Mouse (Mus musculus): Measurements from ENCODE around the gene Urah. TPM values are rescaled to one million over a fixed set of nuclear protein-coding genes. Genes with fewer than 3 reads are reported as not detected.

The Urah gene
- total RNA-seq (2023), result not detected in 2 replicates

DNA sequence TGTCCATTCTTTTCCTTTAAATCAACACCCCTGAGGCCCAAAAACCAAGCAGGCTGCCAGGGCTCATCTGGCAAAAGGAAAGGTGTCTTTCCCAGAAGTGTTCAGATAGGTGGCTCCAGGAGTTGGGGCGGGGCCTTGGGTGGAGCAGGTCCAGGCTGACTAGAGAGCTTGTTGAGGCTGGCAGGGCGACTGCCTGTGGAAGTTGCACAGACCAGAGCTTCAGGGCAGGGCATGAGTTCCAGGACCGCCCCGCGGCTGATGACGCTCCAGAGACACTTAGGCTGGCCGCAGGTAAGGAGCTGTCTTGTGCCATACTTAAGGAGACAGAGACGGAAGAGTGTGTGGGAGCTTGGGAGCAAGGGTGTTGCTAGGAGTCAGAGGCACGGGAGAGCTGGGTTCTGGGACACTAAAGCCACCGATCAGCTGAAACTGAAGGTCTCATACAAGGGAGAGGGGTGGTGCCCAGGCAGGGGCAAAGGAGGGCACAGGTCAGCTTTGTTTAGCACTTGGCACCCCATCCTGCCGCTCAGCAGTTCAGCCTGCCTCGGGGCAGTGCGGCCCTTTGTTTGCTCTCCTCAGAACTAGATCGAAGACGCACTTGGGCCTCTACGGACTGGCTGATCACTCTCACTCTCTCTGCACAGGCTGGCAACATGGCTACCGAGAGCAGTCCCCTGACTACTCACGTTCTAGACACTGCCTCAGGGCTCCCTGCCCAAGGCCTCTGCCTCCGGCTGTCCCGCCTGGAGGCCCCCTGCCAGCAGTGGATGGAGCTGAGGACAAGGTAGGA, at the start of gene Urah:
Gene Urah (plus strand): TSS at position 51 of the 790 bp plus-strand sequence.

DNA sequence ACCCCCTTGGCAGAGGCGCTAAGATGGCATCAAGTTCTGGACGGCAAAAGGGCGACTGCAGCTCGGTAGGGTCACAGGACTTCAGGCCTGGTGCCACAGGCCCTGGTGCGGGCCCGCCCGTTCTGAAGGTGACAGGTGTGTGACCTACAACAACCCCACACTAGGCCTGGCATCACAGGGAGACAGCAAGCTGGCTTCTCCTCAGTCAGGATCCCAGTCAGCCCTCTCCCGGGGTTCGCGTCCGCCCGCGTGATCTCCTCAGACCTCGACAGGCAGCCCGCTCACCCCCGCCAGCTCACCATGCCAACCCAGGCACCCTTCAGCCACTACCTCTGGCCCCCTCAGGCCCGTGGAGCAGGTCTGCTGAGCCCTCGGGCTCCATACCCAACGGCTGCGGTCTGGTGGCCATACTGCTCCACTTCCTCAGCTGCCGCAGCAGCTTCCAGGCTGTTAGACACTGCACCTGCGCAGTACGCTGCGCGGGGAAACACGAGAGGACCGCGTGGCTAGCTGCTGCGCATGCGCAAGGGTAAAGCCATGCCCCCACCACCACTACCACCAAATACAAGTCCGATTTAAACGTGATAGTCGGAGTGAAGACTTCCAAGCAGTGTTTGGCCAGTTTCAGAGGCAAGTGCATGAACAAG, 47.3 kb upstream of the Urah start, which contains the start of gene Syce1:
Gene Syce1 (minus strand): TSS at position 447 of the 647 bp plus-strand sequence.

DNA sequence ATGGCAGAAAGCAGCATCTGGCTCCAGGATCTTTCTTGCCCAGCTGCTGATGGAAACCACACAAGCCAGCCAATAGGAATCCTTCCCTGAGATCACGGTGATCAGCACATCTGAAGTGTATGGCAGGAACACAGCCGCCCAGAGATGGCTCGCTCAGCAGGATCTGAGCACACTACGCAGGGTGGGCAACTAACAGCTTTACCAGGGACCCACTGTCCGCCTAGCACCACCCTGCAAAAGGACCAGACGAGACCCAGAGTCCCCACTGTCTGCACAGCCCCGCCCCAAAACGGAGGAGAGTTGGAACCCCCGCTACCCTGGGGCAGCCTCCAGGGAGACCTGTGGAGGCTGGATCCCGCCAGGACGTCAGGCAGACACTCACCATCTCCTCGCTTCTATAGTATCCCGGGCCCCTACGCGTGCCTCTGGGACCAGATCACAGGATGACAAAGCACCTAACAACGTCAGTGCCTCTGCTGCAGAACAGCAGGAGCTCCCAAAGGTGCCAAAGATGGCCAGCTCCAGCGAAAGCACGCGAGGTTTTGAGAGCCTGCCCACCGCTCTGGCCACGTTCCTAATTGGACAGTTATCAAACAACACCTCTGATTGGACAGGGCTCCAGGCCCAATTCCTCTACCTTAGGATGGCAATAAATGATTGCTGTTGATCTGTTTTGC, 13.0 kb upstream of the Urah start, which contains the start of gene Zfp941:
Gene Zfp941 (minus strand): TSS at position 526 of the 677 bp plus-strand sequence.

DNA sequence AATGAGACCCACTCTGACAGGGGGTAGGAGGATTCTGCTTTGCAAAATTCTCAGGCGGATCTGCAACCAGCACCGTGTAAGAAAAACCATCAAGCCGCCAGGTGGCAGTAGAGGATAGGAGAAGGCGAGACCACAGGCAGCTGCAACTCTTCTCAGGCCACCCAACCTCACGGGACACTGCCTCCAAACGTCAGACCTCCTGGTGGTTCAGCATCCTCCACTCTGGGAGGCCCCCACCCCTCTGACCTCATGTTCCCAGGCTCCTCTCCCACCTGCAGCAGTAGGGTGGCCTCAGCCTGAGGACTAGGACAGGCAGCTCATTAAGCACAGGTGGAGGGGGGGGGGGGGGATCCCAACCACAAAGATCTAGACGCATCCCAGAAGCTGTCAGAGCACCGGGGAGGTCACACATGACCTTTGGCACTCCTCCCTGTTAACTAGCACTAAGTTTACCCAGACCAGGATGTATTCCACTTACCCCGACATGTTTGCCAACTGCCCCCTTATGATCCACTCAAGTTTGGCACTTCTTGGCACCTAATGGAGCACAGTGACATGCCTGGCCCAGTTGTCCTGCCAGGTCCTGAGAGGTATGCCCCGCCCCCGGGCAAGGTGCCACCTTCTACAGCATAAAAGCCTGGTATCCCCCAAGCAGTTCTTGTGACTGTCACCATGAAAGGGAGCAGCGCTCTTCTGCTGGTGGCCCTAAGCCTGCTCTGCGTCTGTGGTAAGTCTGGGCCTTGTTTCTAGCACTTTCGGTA, 10.3 kb downstream of the Urah start, which contains the start of gene Scgb1c1:
Gene Scgb1c1 (plus strand): TSS at position 643 of the 761 bp plus-strand sequence.

DNA sequence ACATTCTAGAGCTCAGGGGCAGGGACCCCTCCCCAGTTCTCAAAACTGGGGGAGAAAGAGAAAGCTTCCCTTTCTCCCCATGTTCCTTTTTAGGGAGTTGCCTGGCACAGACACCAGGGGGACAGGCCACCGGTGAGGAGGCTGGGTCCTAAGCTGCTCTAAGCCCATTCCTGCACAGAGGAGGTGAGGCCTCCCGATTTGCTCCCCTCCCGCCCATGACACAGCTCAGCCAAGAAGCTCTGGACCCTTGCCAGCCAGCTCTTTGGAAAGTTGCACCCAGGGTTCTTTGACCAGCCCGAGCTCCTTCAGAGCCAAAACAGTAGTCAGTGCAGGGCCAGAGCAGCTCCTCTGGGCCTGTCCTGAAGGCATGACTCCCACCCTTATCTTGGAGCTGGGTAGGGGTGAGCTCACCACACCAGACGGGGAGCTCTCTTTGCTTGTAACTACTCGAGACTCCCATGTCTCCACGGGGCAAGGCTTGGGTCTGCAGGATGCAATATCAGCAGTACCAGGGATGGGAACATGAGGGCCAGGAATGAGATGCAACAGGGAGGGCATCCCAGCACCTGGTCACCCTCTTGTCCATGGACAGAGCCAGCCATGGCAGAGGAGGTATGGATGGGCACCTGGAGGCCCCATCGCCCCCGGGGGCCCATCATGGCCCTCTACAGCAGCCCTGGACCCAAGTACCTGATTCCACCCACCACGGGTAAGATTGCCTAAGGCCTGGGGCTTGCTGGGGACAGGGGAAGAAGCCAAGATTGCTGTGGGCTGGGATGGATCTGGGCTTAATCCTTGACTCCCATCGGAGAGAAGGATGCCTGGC, 13.2 kb downstream of the Urah start, which contains the start of gene Odf3:
Gene Odf3 (plus strand): TSS at position 51 of the 826 bp plus-strand sequence.

DNA sequence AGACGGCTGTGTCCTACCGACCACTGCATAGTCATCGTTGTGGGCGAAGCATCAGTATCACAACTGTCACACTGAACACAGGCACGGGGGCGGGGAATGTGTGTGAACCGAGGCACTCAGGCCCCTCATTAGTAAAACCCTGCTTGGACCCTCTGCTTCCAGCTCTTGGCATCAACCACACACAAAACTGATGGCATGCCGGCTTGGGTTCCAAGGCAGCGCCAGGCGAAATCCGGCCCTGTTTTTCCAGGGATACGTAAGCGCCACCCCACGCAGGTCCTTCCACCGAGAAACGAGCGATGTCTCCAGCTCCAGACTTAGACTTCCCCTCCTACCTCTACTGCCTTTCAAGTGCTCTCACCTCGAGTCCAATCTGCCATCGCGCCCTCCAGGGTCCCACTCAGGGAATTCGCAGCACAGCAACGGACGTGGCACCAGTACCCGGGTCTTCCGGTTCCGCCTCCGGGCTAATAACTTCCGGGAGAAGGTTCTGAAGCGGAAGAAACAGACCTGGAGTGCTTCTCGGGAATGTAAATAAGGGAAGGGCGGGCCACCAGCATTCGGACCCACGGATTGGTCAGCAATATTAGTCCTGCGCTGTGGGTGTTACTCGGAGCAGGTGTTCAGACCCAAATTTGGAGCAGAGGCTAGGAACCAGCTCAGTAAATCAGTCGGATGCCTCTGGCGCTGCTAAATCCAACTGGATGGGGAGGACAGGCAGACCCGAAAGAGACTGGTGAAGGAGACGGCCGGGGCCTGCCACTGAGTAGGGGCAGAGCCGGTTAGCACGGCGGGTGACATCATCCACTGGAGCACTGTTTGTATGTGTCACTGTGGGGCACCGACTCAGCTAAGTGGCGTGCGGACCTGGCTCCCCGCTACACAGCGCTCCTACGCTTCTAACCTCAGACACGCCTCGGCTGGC, 21.3 kb downstream of the Urah start, which contains the start of gene Gm45785:
Gene Gm45785 (minus strand): TSS at position 472 of the 925 bp plus-strand sequence.

DNA sequence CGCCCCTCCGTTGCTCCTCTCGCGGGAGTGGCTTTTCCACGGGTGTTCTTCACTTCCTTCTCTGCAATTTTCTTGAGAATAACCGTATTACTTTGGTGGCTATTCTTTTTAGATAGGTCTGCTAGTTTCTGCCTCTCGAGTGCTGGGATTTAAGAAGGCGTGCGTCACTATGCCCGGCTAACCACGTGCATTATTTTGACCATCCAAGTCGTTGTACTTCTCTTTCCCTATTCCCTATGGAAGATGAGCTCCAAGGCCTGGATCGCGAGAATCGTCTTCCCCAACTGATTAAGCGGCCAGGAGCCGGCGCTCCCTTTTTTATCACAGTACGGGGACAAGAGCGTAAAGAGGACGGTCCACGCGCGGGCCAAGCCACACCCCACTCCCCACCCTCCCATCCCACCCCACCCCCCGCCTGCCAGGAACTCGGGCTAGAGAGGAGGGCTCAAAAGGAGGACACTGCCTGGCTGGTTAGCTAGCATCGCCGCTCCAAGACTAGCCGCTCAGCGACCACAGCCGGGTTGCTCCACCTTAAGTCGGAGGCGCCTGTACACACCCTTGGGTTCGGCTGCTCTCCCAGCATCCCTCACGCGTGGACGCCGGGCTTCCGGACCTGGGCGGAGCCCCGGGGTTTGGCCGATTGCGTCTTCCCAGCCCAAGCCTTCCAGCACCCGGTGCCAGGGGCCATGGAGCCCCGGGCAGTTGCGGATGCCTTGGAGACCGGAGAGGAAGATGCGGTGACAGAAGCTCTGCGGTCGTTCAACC, 22.1 kb downstream of the Urah start, which contains the start of gene Ric8a:
Gene Ric8a (plus strand): TSS at position 173 of the 765 bp plus-strand sequence.

DNA sequence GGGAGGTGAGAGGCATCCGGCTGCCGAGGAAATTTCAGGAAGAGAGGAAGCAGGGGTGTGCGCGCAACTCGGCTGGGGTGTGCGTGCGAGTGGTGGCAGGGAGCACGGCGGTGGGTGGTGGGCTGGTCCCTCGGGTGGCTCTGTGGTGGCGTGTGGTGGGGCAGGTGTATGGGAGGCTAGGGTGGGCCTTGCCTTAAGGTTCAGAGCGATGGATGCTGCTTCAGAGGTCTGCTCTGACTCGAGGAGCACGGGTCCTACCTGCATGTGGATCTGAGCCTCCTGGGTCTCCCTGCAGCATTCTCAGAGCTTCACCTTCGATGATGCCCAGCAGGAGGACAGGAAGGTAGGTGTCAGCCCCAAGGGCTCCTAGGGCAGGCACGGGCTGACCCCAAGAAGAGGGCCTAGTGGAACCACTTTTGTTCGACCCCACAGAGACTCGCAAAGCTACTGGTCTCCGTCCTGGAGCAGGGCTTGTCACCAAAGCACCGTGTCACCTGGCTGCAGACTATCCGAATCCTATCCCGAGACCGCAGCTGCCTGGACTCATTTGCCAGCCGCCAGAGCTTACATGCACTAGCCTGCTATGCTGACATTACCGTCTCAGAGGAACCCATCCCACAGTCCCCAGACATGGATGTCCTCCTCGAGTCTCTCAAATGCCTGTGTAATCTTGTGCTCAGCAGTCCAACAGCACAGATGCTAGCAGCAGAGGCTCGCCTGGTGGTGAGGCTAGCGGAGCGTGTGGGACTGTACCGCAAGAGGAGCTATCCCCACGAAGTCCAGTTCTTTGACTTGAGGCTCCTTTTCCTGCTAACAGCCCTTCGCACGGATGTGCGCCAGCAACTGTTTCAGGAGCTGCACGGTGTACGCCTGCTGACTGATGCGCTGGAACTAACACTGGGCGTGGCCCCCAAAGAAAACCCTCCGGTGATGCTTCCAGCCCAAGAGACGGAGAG, 23.0 kb downstream of the Urah start, which contains the start of gene Bet1l:
Gene Bet1l (minus strand): TSS at position 28 of the 956 bp plus-strand sequence.

DNA sequence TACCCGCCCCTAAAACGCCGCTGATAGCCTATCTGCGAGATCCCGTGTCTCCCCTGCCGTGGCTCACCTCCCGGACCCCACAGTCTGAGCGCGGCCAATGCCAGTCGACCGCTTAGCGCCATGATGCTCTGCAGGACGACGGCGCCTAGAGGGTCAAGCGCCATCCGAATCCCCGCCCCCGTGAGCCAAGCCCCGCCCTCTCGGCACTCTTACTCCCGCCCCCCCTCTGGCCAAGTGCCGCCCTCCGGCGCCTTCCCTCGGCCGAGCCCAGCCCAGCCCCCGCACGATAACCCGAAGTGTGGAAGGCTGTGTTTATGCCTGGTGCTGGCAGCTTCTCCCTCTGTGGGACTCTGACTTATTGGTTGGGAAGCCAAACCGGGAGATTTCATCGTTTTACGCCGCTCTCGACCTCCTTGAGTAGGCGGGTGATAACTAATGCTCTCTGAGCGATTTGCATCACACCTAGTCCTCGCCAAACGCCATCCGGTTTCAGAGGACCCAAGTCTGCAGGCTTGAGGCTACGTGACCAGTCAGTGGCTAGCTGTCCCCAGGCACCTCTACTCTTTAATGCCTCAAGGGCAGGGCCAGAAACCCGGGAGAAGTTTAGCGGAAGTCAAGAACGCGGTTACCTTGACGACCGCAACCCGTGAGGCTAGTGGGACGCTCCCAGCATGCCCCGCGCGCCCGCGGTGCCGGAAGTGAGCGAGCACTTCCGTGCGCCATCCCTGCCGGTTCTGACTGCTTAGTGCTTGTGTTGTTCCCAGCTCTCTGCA, 47.1 kb downstream of the Urah start, which contains the start of the genes Psmd13 and Sirt3:
Gene Psmd13 (plus strand): TSS at position 273 of the 773 bp plus-strand sequence.
Gene Sirt3 (minus strand): TSS at position 614 of the 773 bp plus-strand sequence.

Other genes with a start within 250 kb of the Urah start
- gene Olfr46, start 233.7 kb upstream of the Urah start, total RNA-seq (2023), result 0.06 TPM in 1 of 2 replicates, not detected in the other
- gene Olfr61, start 206.0 kb upstream of the Urah start, total RNA-seq (2023), result not detected in 2 replicates
- gene Olfr53, start 188.6 kb upstream of the Urah start, total RNA-seq (2023), result not detected in 2 replicates
- gene Olfr539, start 175.1 kb upstream of the Urah start, total RNA-seq (2023), result not detected in 2 replicates
- 0.13 TPM in 1 of 2 replicates, not detected in the other for gene Olfr45, start 153.1 kb upstream of the Urah start, total RNA-seq (2023)
- not detected in 2 replicates for gene Olfr541, start 137.8 kb upstream of the Urah start, total RNA-seq (2023)
- not detected in 2 replicates for gene Cyp2e1, start 71.3 kb upstream of the Urah start, total RNA-seq (2023)
- gene Syce1, start 47.2 kb upstream of the Urah start, total RNA-seq (2023), result not detected in 2 replicates
- not detected in 2 replicates for gene Zfp941, start 12.8 kb upstream of the Urah start, total RNA-seq (2023)
- gene Scgb1c1, start 10.5 kb downstream of the Urah start, total RNA-seq (2023), result not detected in 2 replicates
- not detected in 2 replicates for gene Odf3, start 12.8 kb downstream of the Urah start, total RNA-seq (2023)
- gene Gm45785, start 21.3 kb downstream of the Urah start, total RNA-seq (2023), result not detected in 2 replicates
- 98.6 and 113 TPM in 2 replicates for gene Ric8a, start 21.9 kb downstream of the Urah start, total RNA-seq (2023)
- 21.7 and 27.0 TPM in 2 replicates for gene Bet1l, start 22.6 kb downstream of the Urah start, total RNA-seq (2023)
- gene Psmd13, start 47.0 kb downstream of the Urah start, total RNA-seq (2023), result 110 and 137 TPM in 2 replicates
- 7.0 and 7.2 TPM in 2 replicates for gene Sirt3, start 47.3 kb downstream of the Urah start, total RNA-seq (2023)
- gene Cox8b, start 65.4 kb downstream of the Urah start, total RNA-seq (2023), result not detected in 2 replicates
- gene Nlrp6, start 85.9 kb downstream of the Urah start, total RNA-seq (2023), result not detected in 2 replicates
- gene Pgghg, start 106.4 kb downstream of the Urah start, total RNA-seq (2023), result 19.6 and 25.0 TPM in 2 replicates
- 0.73 and 1.7 TPM in 2 replicates for gene Ifitm5, start 115.3 kb downstream of the Urah start, total RNA-seq (2023)
- not detected in 2 replicates for gene Gm45717, start 120.9 kb downstream of the Urah start, total RNA-seq (2023)
- 357 and 529 TPM in 2 replicates for gene Ifitm2, start 121.0 kb downstream of the Urah start, total RNA-seq (2023)
- 416 and 495 TPM in 2 replicates for gene Ifitm1, start 132.2 kb downstream of the Urah start, total RNA-seq (2023)
- 381 and 488 TPM in 2 replicates for gene Ifitm3, start 175.8 kb downstream of the Urah start, total RNA-seq (2023)
- 593 and 1,068 TPM in 2 replicates for gene Ifitm6, start 182.9 kb downstream of the Urah start, total RNA-seq (2023)
- not detected in 2 replicates for gene Gm17387, start 194.1 kb downstream of the Urah start, total RNA-seq (2023)
- 0.34 and 0.82 TPM in 2 replicates for gene B4galnt4, start 226.1 kb downstream of the Urah start, total RNA-seq (2023)
- gene Pkp3, start 243.2 kb downstream of the Urah start, total RNA-seq (2023), result 2.4 and 2.6 TPM in 2 replicates